27 mouse cellular contexts compared by ENCODE assay signal in genomic region chr8:3248704-3249103, GRCm38 (mm10). TPM values are rescaled to one million over a fixed set of nuclear protein-coding genes. Genes with fewer than 3 reads are reported as not detected.
DNase-seq lines count a peak whose midpoint lies in the region; ATAC-seq and TF ChIP-seq lines count a peak whose summit lies in the region.
"Had no signal": no experiment of that assay in that cellular context is flagged by ENCODE, and none has a peak within 500 bp of the region (broad histone marks: within the 10 kb centered on the region; RNA-seq: fewer than 3 reads in every experiment).

No protein-coding gene starts in this region.

- no peaks in the 10 kb centered on the region for H3K36me3 ChIP-seq in midbrain, embryonic 11.5 days (ENCODE audit: control insufficient read depth, insufficient read depth, low read length)
- no peaks in the 10 kb centered on the region for H3K36me3 ChIP-seq in midbrain, postnatal 0 days (ENCODE audit: insufficient read depth, low read length)
- H3K36me3 ChIP-seq: intestine, embryonic 15.5 days had no signal

- no peak overlapping the region for H3K4me3 ChIP-seq in midbrain, embryonic 11.5 days (ENCODE audit: low read depth, low read length)
- H3K4me3 ChIP-seq in midbrain, postnatal 0 days (ENCODE audit: low read depth, low read length) = no peak overlapping the region
- H3K4me3 ChIP-seq: embryonic facial prominence, embryonic 13.5 days; heart, adult 2 months; hindbrain, embryonic 13.5 days; intestine, embryonic 15.5 days; left cerebral cortex, adult 2 months; limb, embryonic 15.5 days; midbrain, embryonic 10.5 days had no signal

- H3K9ac ChIP-seq in midbrain, embryonic 11.5 days (ENCODE audit: low read length) = no peak overlapping the region
- H3K9ac ChIP-seq in midbrain, postnatal 0 days (replicated peaks; ENCODE audit: low read length, poor library complexity, severe bottlenecking) = no peak overlapping the region
- H3K9ac ChIP-seq: embryonic facial prominence, embryonic 13.5 days; hindbrain, embryonic 13.5 days; intestine, embryonic 15.5 days; limb, embryonic 15.5 days had no signal

- no peak for TF ChIP-seq CTCF in midbrain, postnatal 0 days (IDR thresholded peaks at IDR 0.05)

- H3K9me3 ChIP-seq in midbrain, embryonic 11.5 days (ENCODE audit: control insufficient read depth, low read length) = no peaks in the 10 kb centered on the region; the same call in 1 of the 2 replicates
- no peaks in the 10 kb centered on the region for H3K9me3 ChIP-seq in midbrain, postnatal 0 days (ENCODE audit: low read length)
- H3K9me3 ChIP-seq: intestine, embryonic 15.5 days; limb, embryonic 15.5 days had no signal

- H3K4me1 ChIP-seq in midbrain, embryonic 11.5 days (ENCODE audit: control insufficient read depth, insufficient read depth, low read length) = no peaks in the 10 kb centered on the region
- H3K4me1 ChIP-seq in midbrain, postnatal 0 days (ENCODE audit: insufficient read depth, low read length) = no peaks in the 10 kb centered on the region
- H3K4me1 ChIP-seq: embryonic facial prominence, embryonic 13.5 days; hindbrain, embryonic 13.5 days; intestine, embryonic 15.5 days; limb, embryonic 15.5 days; midbrain, embryonic 10.5 days had no signal

- no peak for ATAC-seq in midbrain, embryonic 11.5 days (ENCODE audit: low FRiP score)
- no peak for ATAC-seq in midbrain, postnatal 0 days (ENCODE audit: low FRiP score)
- ATAC-seq in activated CD4-positive, CD25-positive, alpha-beta regulatory T cell, adult 4 months = peak; percentile 74
- ATAC-seq in neutrophil, adult 5-6 weeks (ENCODE audit: extremely low read depth, insufficient number of reproducible peaks, low FRiP score, poor library complexity, severe bottlenecking) = peak; percentile 54
- ATAC-seq: forebrain, embryonic 14.5 days; intestine, embryonic 15.5 days had no signal

- intact Hi-C loops in heart, postnatal 10 days (cut with DNase I) = no loop called here

- 93% methylated on average over 5 of the region's 5 CpGs for WGBS in midbrain, embryonic 11.5 days
- 92% methylated on average over 5 of the region's 5 CpGs for WGBS in midbrain, postnatal 0 days

- H3K27me3 ChIP-seq in midbrain, embryonic 11.5 days (ENCODE audit: control insufficient read depth, insufficient read depth, low read length) = no peaks in the 10 kb centered on the region
- H3K27me3 ChIP-seq in midbrain, postnatal 0 days (ENCODE audit: insufficient read depth, low read length) = no peaks in the 10 kb centered on the region
- H3K27me3 ChIP-seq: embryonic facial prominence, embryonic 13.5 days; hindbrain, embryonic 13.5 days; intestine, embryonic 15.5 days; limb, embryonic 15.5 days had no signal

- no peak overlapping the region for H3K4me2 ChIP-seq in midbrain, embryonic 11.5 days
- no peak overlapping the region for H3K4me2 ChIP-seq in midbrain, postnatal 0 days (ENCODE audit: low read depth, low read length, poor library complexity, severe bottlenecking)
- H3K4me2 ChIP-seq: embryonic facial prominence, embryonic 13.5 days; hindbrain, embryonic 13.5 days; intestine, embryonic 15.5 days; limb, embryonic 15.5 days had no signal

- DNase-seq in midbrain, embryonic 11.5 days (ENCODE audit: low spot score, missing footprints) = peak; percentile 31
- no peak for DNase-seq in midbrain, postnatal 0 days (ENCODE audit: low spot score)
- DNase-seq in CD4-positive helper T cell, adult 2 months (ENCODE audit: low read depth, low spot score) = peak; percentile 46
- no peak for DNase-seq in neural tube, embryonic 10.5 days (ENCODE audit: extremely low spot score, low spot score)
- DNase-seq in heart, postnatal 10 days = no peak
- DNase-seq: adrenal gland, adult 2 months; cerebellum, adult 2 months; cerebellum, postnatal 36 days; embryo, embryonic 11 days; gastrocnemius, postnatal 36 days; heart, adult 2 months; heart, postnatal 36 days; kidney, adult 8-10 months; kidney, postnatal 10 days; left cerebral cortex, postnatal 4 days; right cerebral cortex, postnatal 25 days; thymus, postnatal 14 days had no signal

- no peak overlapping the region for H3K27ac ChIP-seq in midbrain, embryonic 11.5 days (ENCODE audit: low read depth, low read length)
- H3K27ac ChIP-seq in midbrain, postnatal 0 days (ENCODE audit: low read depth, low read length) = no peak overlapping the region
- H3K27ac ChIP-seq: embryonic facial prominence, embryonic 13.5 days; heart, adult 2 months; hindbrain, embryonic 13.5 days; intestine, embryonic 15.5 days; left cerebral cortex, adult 2 months; limb, embryonic 15.5 days; macrophage; midbrain, embryonic 10.5 days had no signal

RNA-seq across cellular contexts. Expression of gene Insr, which starts 30.7 kb away (rescaled TPM):
- 31.5 and 31.7 TPM in 2 replicates for polyA plus RNA-seq in midbrain, embryonic 11.5 days (2014; fragmentation: Nextera tagmentation; extraction: Ambion mirVana)
- total RNA-seq in midbrain, postnatal 0 days (2014; rRNA removed) = 40.3 and 44.5 TPM in 2 replicates
- 30.0 and 32.9 TPM in 2 replicates for polyA plus RNA-seq in midbrain, postnatal 0 days (2015; fragmentation: Nextera tagmentation; extraction: Ambion mirVana)
- polyA plus RNA-seq in activated CD4-positive, CD25-positive, alpha-beta regulatory T cell, adult 4 months (2017; shearing (Covaris generic)) = 1 to 10 TPM; 5.9 to 7.4 TPM
- 28.7 and 32.2 TPM in 2 replicates for total RNA-seq in neutrophil, adult 5-6 weeks (2017)
- total RNA-seq in heart, postnatal 10 days (2021) = 100 to 1,000 TPM; 129 to 144 TPM

Comparison
In these comparisons a context has a peak if more than half of its experiments do, and no peak if none do; other contexts are left out.
1. DNase-seq: peak in midbrain, embryonic 11.5 days (single experiment) and CD4-positive helper T cell, adult 2 months (single experiment); none in midbrain, postnatal 0 days (single experiment), neural tube, embryonic 10.5 days (single experiment) and heart, postnatal 10 days (0 of 2).
2. ATAC-seq: peak in activated CD4-positive, CD25-positive, alpha-beta regulatory T cell, adult 4 months (single experiment) and neutrophil, adult 5-6 weeks (single experiment); none in midbrain, embryonic 11.5 days (single experiment) and midbrain, postnatal 0 days (single experiment).